Comparison of ENCODE assay signal across 16 mouse cellular contexts in genomic region chr11:50154166-50154565, GRCm38 (mm10). TPM values are rescaled to one million over a fixed set of nuclear protein-coding genes. Genes with fewer than 3 reads are reported as not detected.
A peak's percentile ranks its signal among the peaks of the same experiment; 100 is the strongest.
DNase-seq lines count a peak whose midpoint lies in the region; ATAC-seq and TF ChIP-seq lines count a peak whose summit lies in the region.
"Had no signal": no experiment of that assay in that cellular context is flagged by ENCODE, and none has a peak within 500 bp of the region (broad histone marks: within the 10 kb centered on the region; RNA-seq: fewer than 3 reads in every experiment).

No protein-coding gene starts in this region.

- H3K4me2 ChIP-seq in kidney, embryonic 15.5 days: no peak overlapping the region
- H3K4me2 ChIP-seq: embryonic facial prominence, embryonic 15.5 days; heart, embryonic 13.5 days had no signal

- H3K27ac ChIP-seq in kidney, embryonic 15.5 days: peak overlapping the region; percentile 41; the same call in 1 of the 2 replicates
- H3K27ac ChIP-seq in embryonic facial prominence, embryonic 10.5 days (replicated peaks): no peak overlapping the region
- no peak overlapping the region for H3K27ac ChIP-seq in layer of hippocampus, adult 2 months
- H3K27ac ChIP-seq: embryonic facial prominence, embryonic 15.5 days; forebrain, embryonic 10.5 days; heart, embryonic 13.5 days had no signal

- no peak for TF ChIP-seq CTCF in layer of hippocampus, adult 2 months (conservative IDR thresholded peaks at IDR 0.05)

- ATAC-seq in kidney, embryonic 15.5 days (replicated peaks; ENCODE audit: low FRiP score): no peak

- H3K4me3 ChIP-seq in kidney, embryonic 15.5 days (replicated peaks): no peak overlapping the region
- no peak overlapping the region for H3K4me3 ChIP-seq in embryonic facial prominence, embryonic 10.5 days
- H3K4me3 ChIP-seq in layer of hippocampus, adult 2 months: no peak overlapping the region
- H3K4me3 ChIP-seq: embryonic facial prominence, embryonic 15.5 days; forebrain, embryonic 10.5 days; heart, embryonic 13.5 days; midbrain, embryonic 10.5 days had no signal

- H3K36me3 ChIP-seq in kidney, embryonic 15.5 days: peaks cover 100% of the 10 kb centered on the region
- H3K36me3 ChIP-seq in embryonic facial prominence, embryonic 10.5 days (replicated peaks): peaks cover 97% of the 10 kb centered on the region

- no peak for DNase-seq in kidney, adult 9 months
- DNase-seq in embryo, embryonic 10 days (ENCODE audit: low spot score): peak; percentile 76
- peak; percentile 30 for DNase-seq in embryonic facial prominence, embryonic 10.5 days (ENCODE audit: low spot score)
- DNase-seq in lung, postnatal 36 days: peak; percentile 51
- DNase-seq in layer of hippocampus, adult 2 months (ENCODE audit: low spot score in 2 of 2): no peak
- no peak for DNase-seq in left cerebral cortex, adult 8-10 months (ENCODE audit: low spot score in 2 of 2)
- no peak for DNase-seq in layer of hippocampus, postnatal 36 days
- DNase-seq: B cell, adult 2 months; cerebellum, adult 9-10 months; kidney, adult 18-20 months; thymus, postnatal 4 days had no signal

- no peak overlapping the region for H3K9ac ChIP-seq in kidney, embryonic 15.5 days
- H3K9ac ChIP-seq: embryonic facial prominence, embryonic 15.5 days; heart, embryonic 13.5 days had no signal

- 46% methylated on average over 9 of the region's 9 CpGs for WGBS in kidney, embryonic 15.5 days
- 45% methylated on average over 9 of the region's 9 CpGs for WGBS in embryonic facial prominence, embryonic 10.5 days

- H3K4me1 ChIP-seq in kidney, embryonic 15.5 days: peaks cover 19% of the 10 kb centered on the region
- H3K4me1 ChIP-seq in embryonic facial prominence, embryonic 10.5 days: peaks cover 9% of the 10 kb centered on the region
- H3K4me1 ChIP-seq: embryonic facial prominence, embryonic 15.5 days had no signal

- H3K27me3 ChIP-seq in kidney, embryonic 15.5 days: no peaks in the 10 kb centered on the region
- no peaks in the 10 kb centered on the region for H3K27me3 ChIP-seq in embryonic facial prominence, embryonic 10.5 days (replicated peaks; ENCODE audit: low read depth, poor library complexity, severe bottlenecking)
- H3K27me3 ChIP-seq: embryonic facial prominence, embryonic 15.5 days; heart, embryonic 13.5 days had no signal

- H3K9me3 ChIP-seq in kidney, embryonic 15.5 days (replicated peaks): no peaks in the 10 kb centered on the region
- H3K9me3 ChIP-seq in embryonic facial prominence, embryonic 10.5 days: no peaks in the 10 kb centered on the region; the same call in 1 of the 2 replicates
- H3K9me3 ChIP-seq: embryonic facial prominence, embryonic 15.5 days; forebrain, embryonic 10.5 days; heart, embryonic 13.5 days; midbrain, embryonic 10.5 days had no signal

RNA-seq across cellular contexts. Expression of gene Mrnip, which starts 20.1 kb away (rescaled TPM):
- polyA plus RNA-seq in kidney, embryonic 15.5 days (2015; fragmentation: Nextera tagmentation; extraction: Ambion mirVana): 19.3 and 20.0 TPM in 2 replicates
- polyA plus RNA-seq in embryonic facial prominence, embryonic 10.5 days (2016; fragmentation: Nextera tagmentation; extraction: Ambion mirVana): 24.1 and 27.3 TPM in 2 replicates
- 10 to 100 TPM; 12.7 to 15.8 TPM for total RNA-seq in layer of hippocampus, adult 2 months (2021)
- total RNA-seq in left cerebral cortex, adult 8-10 months (2022): 10 to 100 TPM; 14.4 to 19.1 (median 15.7) TPM
- 10 to 100 TPM; 13.0 to 14.2 TPM for total RNA-seq in layer of hippocampus, postnatal 36 days (2021)

RNA-seq across cellular contexts. Expression of gene Tbc1d9b, which starts 23.0 kb away (rescaled TPM):
- polyA plus RNA-seq in kidney, embryonic 15.5 days (2015; fragmentation: Nextera tagmentation; extraction: Ambion mirVana): 40.0 and 42.9 TPM in 2 replicates
- 35.7 and 36.9 TPM in 2 replicates for polyA plus RNA-seq in embryonic facial prominence, embryonic 10.5 days (2016; fragmentation: Nextera tagmentation; extraction: Ambion mirVana)
- 100 to 1,000 TPM; 104 to 107 TPM for total RNA-seq in layer of hippocampus, adult 2 months (2021)
- 100 to 1,000 TPM; 125 to 140 (median 133) TPM for total RNA-seq in left cerebral cortex, adult 8-10 months (2022)
- total RNA-seq in layer of hippocampus, postnatal 36 days (2021): 100 to 1,000 TPM; 102 to 104 TPM

RNA-seq across cellular contexts. Expression of gene Sqstm1, which starts 56.5 kb away (rescaled TPM):
- polyA plus RNA-seq in kidney, embryonic 15.5 days (2015; fragmentation: Nextera tagmentation; extraction: Ambion mirVana): 233 and 259 TPM in 2 replicates
- polyA plus RNA-seq in embryonic facial prominence, embryonic 10.5 days (2016; fragmentation: Nextera tagmentation; extraction: Ambion mirVana): 130 and 131 TPM in 2 replicates
- 100 to 1,000 TPM; 444 to 465 TPM for total RNA-seq in layer of hippocampus, adult 2 months (2021)
- total RNA-seq in left cerebral cortex, adult 8-10 months (2022): 100 to 1,000 TPM; 498 to 523 (median 522) TPM
- total RNA-seq in layer of hippocampus, postnatal 36 days (2021): 100 to 1,000 TPM; 426 to 430 TPM

RNA-seq across cellular contexts. Expression of gene Mgat4b, which starts 56.5 kb away (rescaled TPM):
- polyA plus RNA-seq in kidney, embryonic 15.5 days (2015; fragmentation: Nextera tagmentation; extraction: Ambion mirVana): 37.3 and 37.5 TPM in 2 replicates
- 22.6 and 23.5 TPM in 2 replicates for polyA plus RNA-seq in embryonic facial prominence, embryonic 10.5 days (2016; fragmentation: Nextera tagmentation; extraction: Ambion mirVana)
- 10 to 100 TPM; 91.2 to 93.0 TPM for total RNA-seq in layer of hippocampus, adult 2 months (2021)
- 10 to 100 TPM; 61.3 to 68.0 (median 65.8) TPM for total RNA-seq in left cerebral cortex, adult 8-10 months (2022)
- total RNA-seq in layer of hippocampus, postnatal 36 days (2021): 100 to 1,000 TPM in 1 of 2 experiments, 10 to 100 TPM in 1; 91.1 to 102 TPM

Comparison
In these comparisons a context has a peak if more than half of its experiments do, and no peak if none do; other contexts are left out.
1. DNase-seq: peak in embryo, embryonic 10 days (single experiment), embryonic facial prominence, embryonic 10.5 days (single experiment) and lung, postnatal 36 days (single experiment); none in kidney, adult 9 months (single experiment), layer of hippocampus, adult 2 months (0 of 2), left cerebral cortex, adult 8-10 months (0 of 2) and layer of hippocampus, postnatal 36 days (0 of 2).